Comparison of ENCODE assay signal across 8 mouse cellular contexts in the genomic region with DNA sequence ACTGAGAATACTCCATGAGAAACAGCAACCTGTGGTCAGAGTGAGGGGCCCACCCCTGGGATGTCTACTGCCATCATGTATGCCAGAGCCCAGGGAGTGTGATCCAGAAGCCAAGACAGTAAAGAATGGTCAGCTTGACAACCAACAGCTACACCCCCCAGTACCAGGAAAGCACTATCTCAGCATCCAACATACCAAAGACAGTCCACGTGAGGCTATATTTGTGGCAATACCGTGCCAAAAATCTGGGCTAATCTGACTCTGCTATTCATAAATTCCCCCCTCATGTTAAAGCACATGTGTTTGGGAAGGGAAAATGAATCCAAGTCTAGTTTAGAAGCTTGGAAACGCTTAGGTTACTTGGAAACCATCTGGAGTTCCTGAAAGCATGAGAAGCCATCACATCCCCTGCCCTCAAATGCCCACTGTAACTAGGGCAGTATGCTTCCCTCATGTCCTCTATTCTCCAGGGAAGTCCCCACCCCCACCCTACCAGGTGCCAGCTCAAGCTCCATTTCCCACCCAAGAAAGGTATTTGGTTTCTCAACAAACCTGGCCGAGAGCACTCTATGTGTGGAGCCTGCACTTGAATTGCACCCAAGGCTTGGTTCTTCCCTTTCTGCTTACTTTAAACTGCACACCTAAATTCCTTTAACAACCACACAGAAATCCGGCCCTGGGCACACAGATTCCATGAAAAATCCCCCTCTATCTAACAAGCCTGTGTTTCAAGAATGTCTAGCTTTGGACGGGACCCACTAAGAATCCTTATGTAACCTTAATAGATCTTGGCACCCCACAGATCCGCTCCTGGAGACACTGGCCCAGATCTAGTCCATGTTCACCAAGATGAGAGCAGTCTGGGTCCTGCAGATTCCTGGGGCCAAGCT. TPM values are rescaled to one million over a fixed set of nuclear protein-coding genes. Genes with fewer than 3 reads are reported as not detected.
DNase-seq lines count a peak whose midpoint lies in the region; ATAC-seq and TF ChIP-seq lines count a peak whose summit lies in the region.

No protein-coding gene starts in this region.

- H3K27me3 ChIP-seq in cerebellum, adult 2 months (ENCODE audit: control insufficient read depth, insufficient read depth, low read length) = no peaks in the 10 kb centered on the region
- H3K27me3 ChIP-seq in stomach, embryonic 14.5 days (ENCODE audit: control insufficient read depth, insufficient read depth, low read length) = no peaks in the 10 kb centered on the region

- peak overlapping the region; percentile 92 for H3K4me3 ChIP-seq in cerebellum, adult 2 months (replicated peaks; ENCODE audit: insufficient read depth, low read depth, low read length)
- peak overlapping the region; percentile 64 for H3K4me3 ChIP-seq in lung, adult 2 months (replicated peaks; ENCODE audit: extremely low read depth, low read depth, low read length)
- peak overlapping the region; percentile 85; the same call in 1 of the 2 replicates for H3K4me3 ChIP-seq in stomach, embryonic 14.5 days (ENCODE audit: low read depth, low read length)

- TF ChIP-seq CTCF in cerebellum, adult 2 months (IDR thresholded peaks at IDR 0.05; ENCODE audit: borderline replicate concordance, insufficient read depth, low read depth, low read length) = no peak
- TF ChIP-seq CTCF in lung, adult 2 months (IDR thresholded peaks at IDR 0.05; ENCODE audit: insufficient read depth, low read length) = no peak

- ATAC-seq in stomach, embryonic 14.5 days (ENCODE audit: insufficient number of reproducible peaks, insufficient read depth, low FRiP score, low read depth) = no peak
- no peak for ATAC-seq in megakaryocyte, adult 5-6 weeks (ENCODE audit: poor library complexity, severe bottlenecking)

- intact Hi-C loops in left cerebral cortex, postnatal 14 days (cut with DNase I) = loop anchor here (5.0 kb wide), 1 partner anchor 104 kb away; no protein-coding TSS in a partner anchor
- intact Hi-C loops in left cerebral cortex, postnatal 4 days (cut with DNase I) = no loop called here
- intact Hi-C loops in gastrocnemius, postnatal 14 days (cut with DNase I; ENCODE audit: low total_unique reads) = no loop called here

- DNase-seq in cerebellum, adult 2 months = no peak
- no peak for DNase-seq in cerebellum, adult 8-10 months
- DNase-seq in left cerebral cortex, postnatal 14 days (ENCODE audit: low spot score in 2 of 2) = peak; percentile 40 to 79
- no peak for DNase-seq in left cerebral cortex, postnatal 4 days
- peak; percentile 59 for DNase-seq in lung, adult 2 months
- DNase-seq in gastrocnemius, postnatal 14 days = no peak

- peak overlapping the region; percentile 97 for H3K4me2 ChIP-seq in stomach, embryonic 14.5 days (replicated peaks; ENCODE audit: low read depth, low read length)

- H3K9ac ChIP-seq in stomach, embryonic 14.5 days (replicated peaks; ENCODE audit: low read depth, low read length) = no peak overlapping the region

- 5% methylated on average over 7 of the region's 7 CpGs for WGBS in cerebellum, adult 2 months
- WGBS in lung, adult 2 months = 45% methylated on average over 7 of the region's 7 CpGs
- WGBS in stomach, embryonic 14.5 days = 53% methylated on average over 7 of the region's 7 CpGs

- TF ChIP-seq POLR2A in cerebellum, adult 2 months (IDR thresholded peaks at IDR 0.05; ENCODE audit: borderline replicate concordance, insufficient read depth, low read length) = no peak
- no peak for TF ChIP-seq POLR2A in lung, adult 2 months (IDR thresholded peaks at IDR 0.05; ENCODE audit: borderline replicate concordance, extremely low read depth, low read depth, low read length)

- peaks cover 15% of the 10 kb centered on the region for H3K4me1 ChIP-seq in cerebellum, adult 2 months (ENCODE audit: control insufficient read depth, insufficient read depth, low read length)
- peaks cover 5% of the 10 kb centered on the region for H3K4me1 ChIP-seq in lung, adult 2 months (ENCODE audit: control insufficient read depth, insufficient read depth, low read length)
- H3K4me1 ChIP-seq in stomach, embryonic 14.5 days (ENCODE audit: control insufficient read depth, insufficient read depth, low read length) = peaks cover 4% of the 10 kb centered on the region; the same call in 1 of the 2 replicates

- H3K9me3 ChIP-seq in stomach, embryonic 14.5 days (ENCODE audit: control insufficient read depth, low read depth, low read length) = no peaks in the 10 kb centered on the region

- no peaks in the 10 kb centered on the region for H3K36me3 ChIP-seq in stomach, embryonic 14.5 days (ENCODE audit: control insufficient read depth, insufficient read depth, low read length)

- peak overlapping the region; percentile 93 for H3K27ac ChIP-seq in cerebellum, adult 2 months (ENCODE audit: insufficient read depth, low read length)
- no peak overlapping the region for H3K27ac ChIP-seq in stomach, embryonic 14.5 days (ENCODE audit: low read length)

RNA-seq across cellular contexts. Expression of gene Arhgap44, which starts 1.5 kb away (rescaled TPM):
- polyA plus RNA-seq in cerebellum, adult 2 months (2012; rRNA removed) = 77.3 and 82.9 TPM in 2 replicates
- 100 to 1,000 TPM; 155 TPM for total RNA-seq in left cerebral cortex, postnatal 14 days (2021)
- total RNA-seq in left cerebral cortex, postnatal 4 days (2021) = 10 to 100 TPM; 64.0 to 68.3 TPM
- 28.1 and 32.6 TPM in 2 replicates for polyA plus RNA-seq in lung, adult 2 months (2012; rRNA removed)
- polyA plus RNA-seq in stomach, embryonic 14.5 days (2014; fragmentation: Nextera tagmentation; extraction: Ambion mirVana) = 7.5 and 9.1 TPM in 2 replicates
- 1 to 10 TPM; 5.1 to 5.9 TPM for total RNA-seq in gastrocnemius, postnatal 14 days (2021)
- total RNA-seq in megakaryocyte, adult 5-6 weeks (2015) = not detected in 2 replicates
- not detected in 2 replicates for total RNA-seq in megakaryocyte, adult 5-6 weeks (2017)

RNA-seq across cellular contexts. Expression of gene 1700086D15Rik, which starts 1.5 kb away (rescaled TPM):
- 1.6 and 2.2 TPM in 2 replicates for polyA plus RNA-seq in cerebellum, adult 2 months (2012; rRNA removed)
- 1 to 10 TPM; 2.3 to 3.3 TPM for total RNA-seq in left cerebral cortex, postnatal 14 days (2021)
- 1 to 10 TPM; 4.5 to 5.4 TPM for total RNA-seq in left cerebral cortex, postnatal 4 days (2021)
- 0.27 and 0.32 TPM in 2 replicates for polyA plus RNA-seq in lung, adult 2 months (2012; rRNA removed)
- 0.24 TPM in 1 of 2 replicates, not detected in the other for polyA plus RNA-seq in stomach, embryonic 14.5 days (2014; fragmentation: Nextera tagmentation; extraction: Ambion mirVana)
- total RNA-seq in gastrocnemius, postnatal 14 days (2021) = not detected
- total RNA-seq in megakaryocyte, adult 5-6 weeks (2015) = not detected in 2 replicates
- not detected in 2 replicates for total RNA-seq in megakaryocyte, adult 5-6 weeks (2017)

Comparison
In these comparisons a context has a peak if more than half of its experiments do, and no peak if none do; other contexts are left out.
1. DNase-seq: peak in left cerebral cortex, postnatal 14 days (2 of 2) and lung, adult 2 months (single experiment); none in cerebellum, adult 2 months (0 of 2), cerebellum, adult 8-10 months (single experiment), left cerebral cortex, postnatal 4 days (single experiment) and gastrocnemius, postnatal 14 days (single experiment).
2. RNA of gene Arhgap44, which starts 1.5 kb away (total RNA-seq): 155 TPM in left cerebral cortex, postnatal 14 days and 64.0 to 68.3 TPM in left cerebral cortex, postnatal 4 days; 5.1 to 5.9 TPM in gastrocnemius, postnatal 14 days and not detected in megakaryocyte, adult 5-6 weeks; every median in the first group is over 4 times any median in the second.
3. Peak in every context shown above with its lines, with median percentiles within 50 percentile points of each other: H3K4me3 ChIP-seq.